Mouse (Mus musculus) embryo, embryonic 9.5 days (tissue): Measurements from ENCODE around the gene Sike1.

Source experiments
- DNase-seq: peaks from one replicate; pipeline ENCODE4 v3.0.0-alpha.2; 2017; ENCODE audit errors: extremely low spot score

Sike1 gene

DNA sequence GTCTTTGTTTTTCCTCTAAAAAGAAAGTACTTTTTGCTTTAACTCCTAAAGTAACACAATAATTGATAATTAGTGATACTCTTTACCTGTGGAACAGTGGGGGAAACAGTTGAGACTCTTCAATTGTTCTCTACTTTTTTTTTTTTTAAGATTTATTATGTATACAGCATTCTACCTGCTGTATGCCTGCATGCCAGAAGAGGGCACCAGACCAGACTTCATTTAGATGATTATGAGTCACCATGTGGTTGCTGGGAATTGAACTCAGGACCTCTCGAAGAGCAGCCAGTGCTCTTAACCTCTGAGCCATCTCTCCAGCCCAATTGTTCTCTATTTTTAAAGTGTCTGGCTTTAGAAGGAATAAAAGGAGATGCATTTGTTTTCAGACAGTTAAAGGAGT is 30.7 kb downstream of the Sike1 start:
- DNase-seq, result no peak

DNA sequence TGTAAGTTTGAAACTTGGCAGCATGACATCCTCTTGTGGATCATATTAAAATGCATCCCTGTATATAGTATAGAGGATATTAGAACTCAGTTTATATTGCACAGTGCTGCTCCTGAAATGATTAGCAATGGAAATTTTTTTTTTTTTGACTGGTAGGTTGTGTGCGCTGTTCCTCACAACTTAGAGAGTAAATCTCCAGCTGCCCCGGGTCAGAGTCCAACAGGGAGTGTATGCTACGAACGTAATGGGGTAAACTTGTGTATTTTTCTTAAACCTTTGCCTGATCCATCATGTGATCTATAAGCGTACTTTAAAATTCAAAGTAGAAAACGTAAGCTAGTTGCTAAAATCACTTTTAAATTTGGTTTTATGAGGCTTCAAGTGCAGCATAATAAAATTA is 44.8 kb downstream of the Sike1 start:
- DNase-seq, result no peak

DNA sequence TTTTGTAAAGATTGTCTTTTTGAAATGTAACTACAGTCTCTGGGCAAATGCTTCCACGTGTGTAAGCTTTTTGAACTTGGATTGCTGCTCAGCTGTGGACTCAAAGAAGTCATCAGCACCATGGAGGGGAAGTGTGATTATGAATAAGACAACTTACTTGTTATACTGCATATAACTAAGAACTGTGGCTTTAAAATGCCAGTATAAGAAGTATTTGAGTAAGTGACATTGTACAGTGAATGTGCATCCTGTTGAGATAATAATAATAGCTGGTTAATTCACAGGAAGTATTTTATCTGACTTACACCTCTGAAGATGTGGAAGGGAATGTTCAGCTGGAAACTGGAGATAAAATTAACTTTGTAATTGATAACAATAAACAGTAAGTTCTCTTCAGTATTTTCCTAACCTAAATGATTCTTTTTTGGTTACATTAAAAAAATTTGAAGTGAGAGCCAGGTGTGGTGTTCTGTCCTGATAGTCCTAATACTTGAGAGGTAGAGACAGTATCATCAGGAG is 45.4 kb downstream of the Sike1 start:
- no peak for DNase-seq

DNA sequence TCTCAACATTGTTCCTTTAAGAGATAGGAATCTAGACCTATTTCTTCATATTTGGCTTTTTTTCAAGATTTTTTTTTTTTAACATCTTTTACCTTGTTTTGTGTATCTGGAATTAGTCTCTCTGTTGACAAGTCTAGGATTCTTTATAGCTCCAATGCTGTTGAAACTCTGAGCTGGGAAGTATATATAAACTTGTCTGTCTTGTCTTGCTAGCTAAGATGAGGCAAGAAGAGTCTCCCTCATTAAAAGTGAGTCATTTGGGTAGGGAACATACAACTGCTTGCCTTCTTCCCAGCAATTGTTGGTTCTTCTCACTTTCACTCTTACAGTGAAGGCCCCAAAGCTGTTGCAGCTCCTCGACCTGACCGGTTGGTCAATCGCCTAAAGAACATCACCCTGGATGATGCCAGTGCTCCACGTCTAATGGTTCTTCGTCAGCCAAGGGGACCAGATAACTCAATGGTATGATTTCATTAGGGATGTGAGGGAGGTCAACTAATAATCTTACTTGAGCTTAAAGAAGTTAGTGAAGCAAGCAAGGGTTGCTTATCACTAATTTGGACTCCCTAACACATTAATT is 60.6 kb downstream of the Sike1 start:
- DNase-seq, result no peak

DNA sequence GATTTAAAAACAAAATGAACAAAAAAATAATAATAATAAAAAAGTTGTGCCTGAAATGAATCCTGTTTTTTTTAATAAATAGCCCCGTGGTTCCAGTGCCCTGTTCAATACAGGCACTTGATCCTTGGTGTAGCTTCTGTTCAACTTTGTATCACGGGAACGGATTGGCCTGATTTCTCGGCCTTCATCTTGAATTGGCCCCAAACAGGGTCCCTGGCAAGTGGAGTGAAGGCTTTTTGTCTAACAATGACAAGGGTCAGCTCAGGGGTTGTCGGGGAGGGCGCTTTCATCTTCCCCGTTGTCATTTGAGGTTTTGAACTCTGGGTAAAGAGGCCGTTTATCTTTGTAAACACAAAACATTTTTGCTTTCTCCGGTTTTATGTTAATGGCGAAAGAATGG is 62.2 kb downstream of the Sike1 start:
- DNase-seq, result no peak
